ENCODE assay signal across 15 mouse cellular contexts in genomic region chr3:144398166-144398565, GRCm38 (mm10).
A peak's percentile ranks its signal among the peaks of the same experiment; 100 is the strongest.
DNase-seq lines count a peak whose midpoint lies in the region; ATAC-seq and TF ChIP-seq lines count a peak whose summit lies in the region.
"Had no signal": no experiment of that assay in that cellular context is flagged by ENCODE, and none has a peak within 500 bp of the region (broad histone marks: within the 10 kb centered on the region; RNA-seq: fewer than 3 reads in every experiment).

No protein-coding gene starts in this region.

- no peak for DNase-seq in hindbrain, postnatal 0 days (ENCODE audit: low spot score)
- DNase-seq in lung, embryonic 14.5 days = no peak
- no peak for DNase-seq in lung, postnatal 10 days
- DNase-seq in ES-E14 (ENCODE audit: low read depth, low spot score) = peak; percentile 52
- DNase-seq: adrenal gland, postnatal 14 days; cerebellum, postnatal 25 days; heart, adult 11 months; heart, postnatal 10 days; thymus, postnatal 4 days had no signal

- no peak overlapping the region for H3K9ac ChIP-seq in hindbrain, postnatal 0 days (replicated peaks; ENCODE audit: low read length)
- H3K9ac ChIP-seq in hindbrain, embryonic 16.5 days (ENCODE audit: low read depth, low read length) = no peak overlapping the region
- no peak overlapping the region for H3K9ac ChIP-seq in lung, embryonic 14.5 days
- H3K9ac ChIP-seq in ES-E14 (ENCODE audit: insufficient read depth, low read depth, low read length, poor library complexity, severe bottlenecking) = no peak overlapping the region
- H3K9ac ChIP-seq: embryonic facial prominence, embryonic 13.5 days; hindbrain, embryonic 15.5 days had no signal

- no peak for TF ChIP-seq POLR2A in small intestine, adult 2 months (IDR thresholded peaks at IDR 0.05; ENCODE audit: low read depth, low read length)

- no peak overlapping the region for H3K27ac ChIP-seq in hindbrain, postnatal 0 days
- no peak overlapping the region for H3K27ac ChIP-seq in hindbrain, embryonic 16.5 days (ENCODE audit: low read depth, low read length)
- H3K27ac ChIP-seq in lung, embryonic 14.5 days (ENCODE audit: low read depth) = no peak overlapping the region
- H3K27ac ChIP-seq in ES-E14 (ENCODE audit: insufficient read depth, low read depth, low read length, poor library complexity, severe bottlenecking) = no peak overlapping the region
- no peak overlapping the region for H3K27ac ChIP-seq in small intestine, adult 2 months (ENCODE audit: insufficient read depth, low read depth, low read length)
- H3K27ac ChIP-seq: embryonic facial prominence, embryonic 13.5 days; hindbrain, embryonic 15.5 days had no signal

- H3K9me3 ChIP-seq in hindbrain, postnatal 0 days (ENCODE audit: low read length) = no peaks in the 10 kb centered on the region
- no peaks in the 10 kb centered on the region for H3K9me3 ChIP-seq in hindbrain, embryonic 16.5 days (ENCODE audit: control insufficient read depth, low read length)
- no peaks in the 10 kb centered on the region for H3K9me3 ChIP-seq in lung, embryonic 14.5 days (ENCODE audit: low read depth, low read length)
- no peaks in the 10 kb centered on the region for H3K9me3 ChIP-seq in ES-E14 (ENCODE audit: control insufficient read depth, insufficient read depth, low read depth, low read length)
- H3K9me3 ChIP-seq: embryonic facial prominence, embryonic 13.5 days; hindbrain, embryonic 15.5 days; megakaryocyte, embryonic 14.5 days had no signal

- no peaks in the 10 kb centered on the region for H3K36me3 ChIP-seq in hindbrain, postnatal 0 days (ENCODE audit: insufficient read depth, low read length)
- no peaks in the 10 kb centered on the region for H3K36me3 ChIP-seq in hindbrain, embryonic 16.5 days (ENCODE audit: control insufficient read depth, insufficient read depth, low read length)
- H3K36me3 ChIP-seq in lung, embryonic 14.5 days (ENCODE audit: insufficient read depth) = no peaks in the 10 kb centered on the region
- no peaks in the 10 kb centered on the region for H3K36me3 ChIP-seq in ES-E14 (ENCODE audit: control insufficient read depth, insufficient read depth, low read length, poor library complexity, severe bottlenecking)
- H3K36me3 ChIP-seq in small intestine, adult 2 months (ENCODE audit: control insufficient read depth, insufficient read depth, low read length) = no peaks in the 10 kb centered on the region
- H3K36me3 ChIP-seq: embryonic facial prominence, embryonic 13.5 days; hindbrain, embryonic 15.5 days had no signal

- in situ Hi-C loops in ES-E14 (cut with MboI; ENCODE audit: low sequenced_read_pairs in 2 of 2, unreplicated experiment in 2 of 2) = no loop called here

- H3K4me2 ChIP-seq in hindbrain, postnatal 0 days (ENCODE audit: low read depth, low read length) = no peak overlapping the region
- H3K4me2 ChIP-seq in hindbrain, embryonic 16.5 days (ENCODE audit: low read length) = no peak overlapping the region
- H3K4me2 ChIP-seq in lung, embryonic 14.5 days = no peak overlapping the region
- H3K4me2 ChIP-seq: embryonic facial prominence, embryonic 13.5 days; hindbrain, embryonic 15.5 days had no signal

- no peak overlapping the region for H3K4me3 ChIP-seq in hindbrain, postnatal 0 days (ENCODE audit: low read length)
- H3K4me3 ChIP-seq in hindbrain, embryonic 16.5 days (ENCODE audit: low read length) = no peak overlapping the region
- no peak overlapping the region for H3K4me3 ChIP-seq in lung, embryonic 14.5 days (ENCODE audit: low read depth, low read length)
- H3K4me3 ChIP-seq in ES-E14 (ENCODE audit: insufficient read depth in 1 of 2, low read depth in 1 of 2, low read length in 2 of 2, poor library complexity in 1 of 2, severe bottlenecking in 1 of 2) = no peak overlapping the region
- no peak overlapping the region for H3K4me3 ChIP-seq in small intestine, adult 2 months (ENCODE audit: low read depth, low read length)
- H3K4me3 ChIP-seq: embryonic facial prominence, embryonic 13.5 days; hindbrain, embryonic 15.5 days; megakaryocyte, embryonic 14.5 days had no signal

- no peak for ATAC-seq in hindbrain, postnatal 0 days
- no peak for ATAC-seq in hindbrain, embryonic 16.5 days
- ATAC-seq in lung, embryonic 14.5 days (ENCODE audit: insufficient read depth) = no peak
- ATAC-seq in megakaryocyte-erythroid progenitor cell, adult 5-6 weeks (replicated peaks; ENCODE audit: low FRiP score, low TSS enrichment, poor library complexity, severe bottlenecking) = no peak

- H3K4me1 ChIP-seq in hindbrain, postnatal 0 days (ENCODE audit: insufficient read depth, low read length) = no peaks in the 10 kb centered on the region
- H3K4me1 ChIP-seq in hindbrain, embryonic 16.5 days (ENCODE audit: control insufficient read depth, insufficient read depth, low read depth, low read length) = peaks cover 8% of the 10 kb centered on the region
- H3K4me1 ChIP-seq in lung, embryonic 14.5 days (ENCODE audit: insufficient read depth) = no peaks in the 10 kb centered on the region
- peaks cover 2 to 7% of the 10 kb centered on the region in 2 experiments; a peak in 2 of 4 replicates for H3K4me1 ChIP-seq in ES-E14 (ENCODE audit: control insufficient read depth in 2 of 2, insufficient read depth in 2 of 2, low read length in 2 of 2, poor library complexity in 1 of 2)
- 0 out of 2 replicates have a peak, but pooled peaks cover 4% of the 10 kb centered on the region for H3K4me1 ChIP-seq in small intestine, adult 2 months (ENCODE audit: control insufficient read depth, insufficient read depth, insufficient read length, low read length)

- H3K27me3 ChIP-seq in hindbrain, postnatal 0 days (ENCODE audit: insufficient read depth, low read length) = no peaks in the 10 kb centered on the region
- H3K27me3 ChIP-seq in hindbrain, embryonic 16.5 days (replicated peaks; ENCODE audit: control insufficient read depth, insufficient read depth, low read length) = no peaks in the 10 kb centered on the region
- no peaks in the 10 kb centered on the region for H3K27me3 ChIP-seq in lung, embryonic 14.5 days (ENCODE audit: insufficient read depth, low read length)
- H3K27me3 ChIP-seq in small intestine, adult 2 months (ENCODE audit: control insufficient read depth, insufficient read depth, low read length) = no peaks in the 10 kb centered on the region
- H3K27me3 ChIP-seq: hindbrain, embryonic 15.5 days had no signal

- peak; percentile 53 for TF ChIP-seq CTCF in hindbrain, postnatal 0 days (IDR thresholded peaks at IDR 0.05; ENCODE audit: low read depth)
- peak; percentile 56 for TF ChIP-seq CTCF in lung, embryonic 14.5 days (IDR thresholded peaks at IDR 0.05; ENCODE audit: low read depth)
- TF ChIP-seq CTCF in small intestine, adult 2 months (IDR thresholded peaks at IDR 0.05; ENCODE audit: extremely low read depth, insufficient read length, insufficient replicate concordance, low read depth, low read length) = peak; percentile 9; the same call in 1 of the 2 replicates

- WGBS in hindbrain, postnatal 0 days = 85% methylated on average over 7 of the region's 7 CpGs
- 90% methylated on average over 7 of the region's 7 CpGs for WGBS in hindbrain, embryonic 16.5 days
- WGBS in lung, embryonic 14.5 days = 77% methylated on average over 7 of the region's 7 CpGs
- WGBS in small intestine, adult 2 months = 85% methylated on average over 7 of the region's 7 CpGs

TF ChIP-seq in ES-E14, 5 proteins besides CTCF, POLR2A, EP300 and RAD21:
- TF ChIP-seq MAFK (IDR thresholded peaks at IDR 0.05; ENCODE audit: insufficient read depth, low read depth, low read length) (no peak), ZC3H11A (IDR thresholded peaks at IDR 0.05; ENCODE audit: borderline replicate concordance, low read depth, low read length) (no peak), HCFC1 (IDR thresholded peaks at IDR 0.05; ENCODE audit: borderline replicate concordance, insufficient read depth, low read length) (no peak), CHD2 (IDR thresholded peaks at IDR 0.05; ENCODE audit: low read depth, low read length) (no peak), ZNF384 (IDR thresholded peaks at IDR 0.05; ENCODE audit: low read depth, low read length) (no peak)
